Mouse (Mus musculus) megakaryocyte, embryonic 14.5 days (primary cell): ENCODE measurements around the gene Anapc15-ps. TPM values are rescaled to one million over a fixed set of nuclear protein-coding genes. Genes with fewer than 3 reads are reported as not detected.

ENCODE experiments used
- H3K27me3 ChIP-seq: replicated peaks from 2 replicates; pipeline ENCODE3; 2012; ENCODE audit warnings: inconsistent platforms
- H3K36me3 ChIP-seq: replicated peaks from 2 replicates; pipeline ENCODE3; 2012; ENCODE audit warnings: low read length, inconsistent platforms, mixed read lengths
- H3K4me1 ChIP-seq: 2 replicates; pipeline ENCODE4 v1.6.1; 2012; ENCODE audit warnings: inconsistent platforms
- H3K4me3 ChIP-seq: replicated peaks from 2 replicates; pipeline ENCODE3; 2012; ENCODE audit warnings: moderate library complexity, mild to moderate bottlenecking, inconsistent platforms
- H3K9me3 ChIP-seq: 2 replicates; pipeline ENCODE4 v1.6.1; 2012; ENCODE audit warnings: inconsistent platforms
- FLI1 ChIP-seq: IDR thresholded peaks from 2 replicates; pipeline ENCODE4 v1.6.1; 2012; ENCODE audit warnings: low read length, inconsistent platforms, mixed read lengths
- GATA1 ChIP-seq: IDR thresholded peaks from 3 replicates; pipeline ENCODE4 v1.6.1; 2012; ENCODE audit warnings: mixed read lengths, low read length, inconsistent platforms, borderline replicate concordance
- polyA plus RNA-seq: library from polyadenylated mRNA; stranded (reverse); fragments of >175 nt; gene quantifications from 2 replicates; pipeline ENCODE4 v1.2.3, GENCODE M21; 2012; ENCODE audit warnings: low replicate concordance; ENCODE audit not compliant: insufficient read depth

The Anapc15-ps gene
- polyA plus RNA-seq, 1 experiment: not detected

GRCm38 (mm10) chr10:95709143-95709880 is 36.1 kb upstream of the Anapc15-ps start:
- Histone ChIP-seq H3K4me1 (peaks cover 62% of the 10 kb centered on the region), H3K9me3 (no peaks in the 10 kb centered on the region), H3K4me3 (no peak overlapping the region), H3K27me3 (no peaks in the 10 kb centered on the region), H3K36me3 (no peaks in the 10 kb centered on the region)
- TF ChIP-seq FLI1: no peak
- no peak for TF ChIP-seq GATA1

GRCm38 (mm10) chr10:95708001-95708400 is 34.8 kb upstream of the Anapc15-ps start:
- Histone ChIP-seq H3K36me3 (no peaks in the 10 kb centered on the region), H3K27me3 (no peaks in the 10 kb centered on the region), H3K4me1 (peaks cover 62% of the 10 kb centered on the region), H3K9me3 (no peaks in the 10 kb centered on the region), H3K4me3 (peak overlapping the region; percentile 51)
- TF ChIP-seq FLI1: peak; percentile 39; the same call in 1 of the 2 replicates
- no peak; the same call in 2 of the 3 replicates for TF ChIP-seq GATA1

- TF ChIP-seq GATA1: no peak
- no peak for TF ChIP-seq FLI1
- no peaks in the 10 kb centered on the region for H3K36me3 ChIP-seq
- H3K4me1 ChIP-seq: peaks cover 56% of the 10 kb centered on the region
- no peak overlapping the region for H3K4me3 ChIP-seq
- peaks cover 2% of the 10 kb centered on the region for H3K27me3 ChIP-seq
- no peaks in the 10 kb centered on the region for H3K9me3 ChIP-seq
These were observed 33.6 kb upstream of the Anapc15-ps start for GRCm38 (mm10) chr10:95706867-95707266.

GRCm38 (mm10) chr10:95705747-95706146 is 32.5 kb upstream of the Anapc15-ps start:
- H3K27me3 ChIP-seq: peaks cover 5% of the 10 kb centered on the region
- H3K4me3 ChIP-seq: no peak overlapping the region
- TF ChIP-seq FLI1 (no peak), GATA1 (no peak)
- no peaks in the 10 kb centered on the region for H3K9me3 ChIP-seq
- H3K4me1 ChIP-seq: peaks cover 46% of the 10 kb centered on the region
- H3K36me3 ChIP-seq: no peaks in the 10 kb centered on the region

GRCm38 (mm10) chr10:95704847-95705246 is 31.6 kb upstream of the Anapc15-ps start:
- H3K4me3 ChIP-seq: no peak overlapping the region
- peaks cover 38% of the 10 kb centered on the region for H3K4me1 ChIP-seq
- H3K36me3 ChIP-seq: no peaks in the 10 kb centered on the region
- TF ChIP-seq GATA1 (no peak), FLI1 (no peak)
- no peaks in the 10 kb centered on the region for H3K9me3 ChIP-seq
- peaks cover 5% of the 10 kb centered on the region for H3K27me3 ChIP-seq

GRCm38 (mm10) chr10:95703730-95704129 is 30.5 kb upstream of the Anapc15-ps start:
- Histone ChIP-seq H3K9me3 (no peaks in the 10 kb centered on the region), H3K4me3 (no peak overlapping the region), H3K4me1 (peaks cover 35% of the 10 kb centered on the region), H3K36me3 (no peaks in the 10 kb centered on the region), H3K27me3 (peaks cover 5% of the 10 kb centered on the region)
- TF ChIP-seq GATA1: no peak
- TF ChIP-seq FLI1: no peak

GRCm38 (mm10) chr10:95700422-95700821 is 27.2 kb upstream of the Anapc15-ps start:
- H3K4me3 ChIP-seq: no peak overlapping the region
- TF ChIP-seq GATA1: no peak
- H3K27me3 ChIP-seq: peaks cover 5% of the 10 kb centered on the region
- no peaks in the 10 kb centered on the region for H3K36me3 ChIP-seq
- no peaks in the 10 kb centered on the region for H3K9me3 ChIP-seq
- H3K4me1 ChIP-seq: peaks cover 36% of the 10 kb centered on the region

- TF ChIP-seq GATA1: no peak
- TF ChIP-seq FLI1: no peak
- peaks cover 41% of the 10 kb centered on the region for H3K4me1 ChIP-seq
- no peaks in the 10 kb centered on the region for H3K9me3 ChIP-seq
These were observed 25.9 kb upstream of the Anapc15-ps start for GRCm38 (mm10) chr10:95698920-95699714.

GRCm38 (mm10) chr10:95696253-95696641 is 23.0 kb upstream of the Anapc15-ps start:
- H3K27me3 ChIP-seq: peaks cover 8% of the 10 kb centered on the region
- TF ChIP-seq GATA1 (no peak), FLI1 (no peak)

More at GRCm38 (mm10) chr10:95698920-95699714, 25.9 kb upstream of the Anapc15-ps start:
- no peaks in the 10 kb centered on the region for H3K36me3 ChIP-seq
- peaks cover 9% of the 10 kb centered on the region for H3K27me3 ChIP-seq
- no peak overlapping the region for H3K4me3 ChIP-seq

GRCm38 (mm10) chr10:95695603-95696252 is 22.5 kb upstream of the Anapc15-ps start:
- H3K4me3 ChIP-seq: peak overlapping the region; percentile 16
- H3K9me3 ChIP-seq: no peaks in the 10 kb centered on the region
- H3K36me3 ChIP-seq: no peaks in the 10 kb centered on the region
- no peak for TF ChIP-seq FLI1
- TF ChIP-seq GATA1: no peak
- H3K27me3 ChIP-seq: peaks cover 5% of the 10 kb centered on the region
- H3K4me1 ChIP-seq: peaks cover 63% of the 10 kb centered on the region

More at GRCm38 (mm10) chr10:95696253-95696641, 23.0 kb upstream of the Anapc15-ps start:
- H3K36me3 ChIP-seq: no peaks in the 10 kb centered on the region
- peaks cover 61% of the 10 kb centered on the region for H3K4me1 ChIP-seq
- no peaks in the 10 kb centered on the region for H3K9me3 ChIP-seq
- no peak overlapping the region for H3K4me3 ChIP-seq
